Mouse (Mus musculus) spleen, postnatal 10 days (tissue): Measurements from ENCODE around the gene Gm21973.

Experiments
- DNase-seq, 2 experiments: peaks; one replicate each; pipeline ENCODE4 v3.0.0; 2021 to 2022; ENCODE audit warnings: low spot score in 2 of 2

Gene Gm21973

DNA sequence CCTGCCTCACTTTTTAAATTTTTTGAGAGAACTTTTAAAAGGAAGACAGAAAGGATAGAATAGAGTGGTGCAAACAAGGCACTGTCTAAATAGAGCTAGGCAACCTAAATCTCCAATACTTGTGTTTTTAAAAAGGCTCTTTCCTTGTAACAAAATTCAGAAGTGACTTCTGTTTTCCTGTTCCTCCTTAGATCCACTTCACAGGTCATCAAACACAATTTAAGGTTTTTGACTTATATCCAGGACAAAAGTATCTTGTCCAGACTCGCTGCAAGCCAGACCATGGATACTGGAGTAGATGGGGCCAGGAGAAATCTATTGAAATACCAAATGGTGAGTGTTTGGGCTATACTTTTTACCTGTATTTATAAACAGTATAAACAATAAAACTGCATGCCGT lies at the start of gene Gm21973:
Gm21973 (plus strand) TSS at position 301 of the 400 bp plus-strand sequence.
- DNase-seq, result no peak

DNA sequence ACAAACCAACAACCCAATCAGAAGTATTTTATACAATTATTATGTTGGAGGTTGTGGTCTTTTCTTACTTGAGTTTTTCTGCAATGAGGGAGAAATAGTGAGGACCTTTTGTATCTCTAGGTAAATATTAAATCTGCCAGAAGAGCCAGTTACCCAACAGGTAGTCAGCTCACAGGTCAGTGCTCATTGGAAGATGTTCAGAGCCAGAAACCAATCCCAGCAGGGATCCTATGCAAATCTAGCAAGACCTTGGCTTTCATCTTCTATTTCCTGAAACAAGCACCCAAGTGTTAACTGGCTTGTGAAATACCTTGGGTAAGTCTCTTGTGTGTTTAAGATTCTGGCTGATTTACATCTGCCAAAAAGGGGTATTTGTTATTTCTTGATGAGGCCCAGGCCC lies 48.8 kb upstream of the Gm21973 start:
- no peak for DNase-seq

DNA sequence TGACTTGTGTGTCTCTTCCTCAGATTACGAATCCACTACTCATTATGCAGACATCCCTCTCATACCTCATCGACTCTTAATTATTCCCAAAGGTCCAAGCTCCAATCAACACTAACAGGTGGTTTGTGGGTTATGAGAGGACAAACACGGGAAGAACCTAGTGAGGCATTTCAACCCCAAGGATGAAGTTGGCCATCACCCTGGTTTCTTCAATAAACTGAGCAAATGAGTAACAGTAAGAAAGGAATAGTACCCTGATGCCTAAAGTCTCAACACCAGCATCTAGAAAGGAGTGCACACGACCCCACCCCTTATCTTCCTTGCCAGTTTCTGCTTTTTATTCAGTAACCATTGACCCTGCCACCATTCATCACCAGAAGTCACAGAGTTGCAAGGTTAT lies 47.7 kb upstream of the Gm21973 start:
- no peak for DNase-seq

DNA sequence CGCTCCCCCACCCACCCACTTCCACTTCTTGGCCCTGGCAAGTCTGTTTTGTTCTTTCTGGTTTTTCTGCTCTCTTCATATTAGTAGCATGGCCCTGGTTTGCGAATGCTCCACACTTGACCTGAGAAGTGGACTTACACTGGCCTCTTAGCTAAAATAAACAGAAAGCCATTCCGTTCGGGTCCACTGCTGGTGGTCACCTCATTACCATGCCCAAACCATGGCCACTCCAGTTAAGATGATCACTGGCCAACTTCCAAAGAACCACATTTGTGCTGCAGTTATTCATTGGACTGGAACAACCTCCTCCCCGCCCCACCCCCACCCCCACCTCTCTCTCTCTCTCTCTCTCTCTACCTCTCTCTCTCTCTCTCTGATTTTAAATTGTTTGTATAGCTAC lies 43.6 kb upstream of the Gm21973 start:
- DNase-seq, result no peak

DNA sequence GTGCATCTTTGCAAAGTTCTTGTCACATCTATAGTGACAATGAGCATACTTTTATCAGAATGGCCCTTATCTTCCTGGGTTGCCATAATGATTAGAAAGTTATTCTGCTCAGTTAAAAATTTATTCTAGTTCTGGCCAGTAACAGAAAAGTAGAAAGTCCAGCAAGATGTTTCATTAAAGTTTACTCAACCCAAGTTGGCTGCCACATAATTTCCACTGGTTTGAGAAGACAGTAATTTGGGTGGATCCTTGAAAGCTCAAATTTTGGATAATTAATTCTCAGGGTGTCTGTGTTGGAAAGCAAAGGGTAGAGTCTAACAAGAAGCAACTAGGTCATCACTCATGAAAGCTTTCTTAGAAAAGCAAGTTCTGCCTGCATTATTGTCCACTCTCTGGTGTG lies 41.5 kb upstream of the Gm21973 start:
- DNase-seq, result no peak

DNA sequence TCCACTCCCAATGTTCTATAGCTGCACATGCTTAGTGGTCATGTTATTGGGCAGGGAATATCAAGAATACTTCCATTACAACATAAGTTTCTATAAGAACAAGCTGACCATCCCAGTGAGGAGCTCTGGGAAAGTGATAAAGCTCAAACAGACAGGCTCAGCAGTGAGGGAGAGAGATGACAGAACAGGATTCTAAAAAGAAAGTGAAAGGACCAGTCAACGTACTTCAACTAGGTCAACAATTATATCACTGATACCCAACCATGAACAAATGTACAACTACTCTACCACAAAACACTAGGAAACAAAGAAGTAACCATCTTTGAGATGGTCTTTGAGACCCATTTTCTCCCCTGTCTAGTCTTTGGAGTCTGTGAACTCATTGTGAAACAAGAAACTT lies 28.6 kb upstream of the Gm21973 start:
- no peak for DNase-seq

DNA sequence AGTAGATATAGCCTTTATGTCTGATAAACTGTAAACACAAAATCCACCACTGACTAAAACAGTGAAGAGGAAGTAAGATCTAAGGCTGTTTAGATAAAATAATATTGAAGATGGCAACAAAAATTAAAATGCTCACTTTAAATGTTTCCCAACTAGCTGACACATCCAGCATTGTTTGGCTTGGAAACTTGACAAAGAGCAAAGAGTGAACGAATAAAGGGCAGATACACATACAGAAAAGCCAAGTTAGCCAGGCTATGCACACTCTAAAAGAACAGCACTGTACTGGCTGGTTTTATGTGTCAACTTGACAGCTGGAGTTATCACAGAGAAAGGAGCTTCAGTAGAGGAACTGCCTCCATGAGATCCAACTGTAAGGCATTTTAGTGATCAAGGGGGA lies 27.1 kb upstream of the Gm21973 start:
- DNase-seq, result no peak

DNA sequence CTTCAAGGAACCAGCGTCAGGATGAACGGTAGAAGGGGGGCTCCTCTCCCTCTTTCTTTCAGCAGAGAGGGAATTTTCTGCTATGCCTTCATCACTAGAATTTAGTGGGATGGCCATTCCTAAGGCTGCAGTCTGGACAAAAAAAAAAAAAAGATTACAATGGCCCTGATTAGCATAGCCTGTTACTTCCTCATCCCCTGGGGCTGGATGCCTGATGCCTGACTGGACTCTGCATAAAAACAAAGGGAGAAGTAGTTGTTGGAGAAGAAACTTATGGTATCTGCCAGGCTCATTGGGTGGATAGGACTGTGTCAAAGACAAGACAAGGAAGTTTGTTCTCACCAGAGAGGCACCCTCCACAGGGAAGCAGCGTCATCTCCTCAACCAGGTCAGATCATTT lies 25.7 kb upstream of the Gm21973 start:
- no peak for DNase-seq

DNA sequence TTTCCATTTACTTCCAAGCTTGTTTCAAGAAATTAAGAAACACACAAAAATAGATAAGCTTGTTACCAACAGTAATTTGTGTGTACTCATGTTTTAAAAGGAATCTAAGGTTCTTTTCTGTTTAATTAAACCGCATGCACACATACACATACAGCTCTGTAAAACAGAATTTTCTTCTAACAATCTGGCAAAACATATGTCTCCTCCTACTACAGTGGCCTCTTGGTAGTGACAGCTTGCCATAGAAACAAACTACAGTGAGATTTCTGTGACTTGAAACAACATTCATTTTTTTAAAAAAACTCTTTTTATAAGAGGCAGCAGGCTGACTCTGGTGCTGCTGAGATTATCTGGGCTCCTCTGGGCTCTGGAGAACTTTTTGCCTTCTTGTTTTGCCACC lies 18.7 kb upstream of the Gm21973 start:
- DNase-seq, result no peak

DNA sequence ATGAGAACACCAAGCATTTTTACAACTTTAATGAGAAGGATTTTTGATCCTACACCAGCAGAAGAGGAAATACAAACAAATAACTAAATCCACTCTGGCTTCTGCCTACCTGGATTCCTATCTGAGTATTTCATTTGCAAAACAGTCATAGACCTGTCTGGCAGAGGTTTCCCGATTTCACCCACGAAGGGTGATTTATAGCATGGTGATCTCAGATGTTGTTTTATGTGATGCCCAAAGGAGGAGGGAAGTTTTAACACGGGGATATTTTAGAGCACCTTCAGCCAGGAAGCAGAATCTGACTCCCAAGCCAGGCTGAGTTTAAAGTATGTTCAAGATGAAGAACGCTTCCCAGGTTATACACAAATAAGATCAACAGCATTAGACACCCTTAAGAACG lies 13.4 kb upstream of the Gm21973 start:
- DNase-seq, result no peak

DNA sequence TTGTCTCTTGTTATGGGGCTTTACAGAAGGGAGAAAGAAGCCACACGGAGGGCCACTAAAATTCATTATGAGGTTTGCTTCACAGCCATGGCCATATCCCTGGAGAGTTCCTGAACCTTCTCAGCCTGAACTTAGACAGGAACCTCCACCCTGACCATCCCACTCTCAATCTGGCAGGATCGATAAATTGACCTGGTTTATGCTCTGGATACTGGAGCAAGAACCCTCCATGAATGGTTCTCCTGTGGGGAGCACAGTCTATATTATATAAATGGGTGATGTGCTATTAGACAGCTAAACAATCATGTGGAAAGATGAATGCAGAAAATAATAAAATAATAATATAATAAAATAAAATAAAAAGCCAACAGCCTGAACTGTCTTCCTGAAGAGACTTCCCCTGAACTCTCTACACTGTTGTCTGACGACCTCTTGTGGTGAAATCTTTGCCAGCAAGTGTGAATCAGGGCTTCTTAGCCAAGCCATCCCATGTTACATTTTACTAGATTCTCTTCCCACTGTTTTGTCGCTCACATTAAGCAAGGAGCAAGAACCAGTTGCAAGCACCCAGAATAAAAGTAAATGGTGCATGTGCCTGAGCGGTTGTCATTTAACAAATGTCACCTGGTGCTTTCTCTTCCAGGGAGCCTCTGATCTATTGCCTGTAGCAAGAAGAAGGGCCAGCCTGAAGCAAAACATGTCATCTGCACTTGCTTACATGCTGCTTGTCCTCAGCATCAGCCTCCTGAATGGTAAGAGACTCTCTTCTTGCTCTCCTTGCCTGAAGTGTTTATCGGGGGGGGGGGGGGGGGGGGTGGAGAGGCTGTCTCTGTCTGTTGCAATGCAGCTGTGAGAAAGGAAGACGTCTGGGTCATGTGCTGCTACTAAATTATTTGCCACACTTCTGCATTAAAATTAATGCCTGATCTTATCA lies 11.4 kb upstream of the Gm21973 start:
- DNase-seq, result peak in 1 of 2 experiments; percentile 52

DNA sequence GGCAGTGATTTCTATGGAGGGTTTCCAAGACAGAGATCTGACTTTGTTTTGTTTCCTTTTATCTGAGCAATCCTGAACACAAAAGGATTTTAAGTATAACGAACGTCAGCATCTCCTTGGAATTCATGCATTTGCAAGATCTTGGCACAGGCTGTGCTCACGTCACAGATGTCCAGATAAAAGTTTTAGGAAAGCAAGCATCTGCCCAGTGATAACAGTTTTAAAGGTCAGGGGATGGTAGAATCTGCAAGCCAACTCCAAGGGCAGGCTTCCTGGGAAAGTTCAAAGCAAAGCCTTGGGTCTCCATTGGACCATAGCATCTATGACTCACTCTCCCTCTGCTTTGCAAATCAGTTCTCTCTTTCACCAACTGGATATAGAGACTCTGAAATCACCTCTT lies 5.4 kb downstream of the Gm21973 start:
- no peak for DNase-seq

DNA sequence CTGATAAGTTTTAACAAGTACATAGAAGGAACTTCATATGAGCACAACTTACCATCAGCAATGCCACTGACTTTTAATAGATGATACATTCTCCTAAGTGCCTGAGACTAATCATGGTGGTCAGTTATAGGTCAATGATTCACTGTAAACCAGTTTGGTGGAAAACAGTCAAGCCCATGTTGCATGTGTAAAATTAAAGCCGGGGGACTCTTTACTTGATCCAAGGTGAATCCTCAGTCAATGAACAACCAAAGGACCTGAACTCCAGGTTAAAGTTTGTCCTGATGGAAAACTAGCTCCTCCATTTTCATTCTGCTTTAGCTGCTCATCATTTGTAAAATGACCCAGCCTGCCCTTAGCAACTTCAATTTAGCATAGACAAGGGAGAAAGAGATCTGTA lies 7.4 kb downstream of the Gm21973 start:
- no peak for DNase-seq

DNA sequence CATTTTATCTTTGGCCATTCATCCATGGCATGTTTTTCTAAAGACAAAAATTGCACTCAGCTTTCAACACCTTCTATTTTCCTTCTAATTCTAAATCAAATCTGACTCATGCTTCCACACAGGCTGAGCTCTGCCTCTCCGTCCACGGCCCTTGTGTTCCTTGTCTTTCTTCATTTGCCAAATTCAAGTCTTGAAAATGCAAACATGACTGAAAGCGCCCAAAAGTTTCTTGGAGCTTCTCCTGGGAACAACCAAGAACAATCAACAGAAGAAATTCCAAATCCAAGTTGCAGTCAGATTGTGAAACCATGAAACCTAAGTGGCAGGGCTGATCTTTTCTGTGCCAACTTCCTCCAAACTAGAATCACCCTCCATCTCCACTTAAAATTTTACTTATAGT lies 13.4 kb downstream of the Gm21973 start:
- no peak for DNase-seq

DNA sequence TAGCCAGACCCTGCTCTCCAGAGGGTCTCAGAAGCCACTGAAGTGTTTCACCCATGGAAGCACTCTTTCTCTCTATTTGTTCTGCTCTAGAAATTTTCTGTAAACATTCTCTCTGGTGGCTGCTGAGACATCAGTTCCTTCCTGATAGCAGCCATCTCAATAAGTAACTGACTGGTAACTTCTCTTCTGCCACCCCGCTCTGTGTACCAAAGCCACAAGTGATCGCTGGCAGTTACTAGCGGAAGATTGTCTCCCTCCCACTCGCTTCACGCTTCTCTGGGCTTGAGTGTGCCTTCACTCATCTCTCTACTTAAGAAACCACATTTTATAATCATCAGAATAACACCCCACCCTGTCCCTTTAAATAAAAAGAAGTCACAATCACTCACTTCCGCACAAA lies 21.9 kb downstream of the Gm21973 start:
- DNase-seq, result peak in 1 of 2 experiments; percentile 14

DNA sequence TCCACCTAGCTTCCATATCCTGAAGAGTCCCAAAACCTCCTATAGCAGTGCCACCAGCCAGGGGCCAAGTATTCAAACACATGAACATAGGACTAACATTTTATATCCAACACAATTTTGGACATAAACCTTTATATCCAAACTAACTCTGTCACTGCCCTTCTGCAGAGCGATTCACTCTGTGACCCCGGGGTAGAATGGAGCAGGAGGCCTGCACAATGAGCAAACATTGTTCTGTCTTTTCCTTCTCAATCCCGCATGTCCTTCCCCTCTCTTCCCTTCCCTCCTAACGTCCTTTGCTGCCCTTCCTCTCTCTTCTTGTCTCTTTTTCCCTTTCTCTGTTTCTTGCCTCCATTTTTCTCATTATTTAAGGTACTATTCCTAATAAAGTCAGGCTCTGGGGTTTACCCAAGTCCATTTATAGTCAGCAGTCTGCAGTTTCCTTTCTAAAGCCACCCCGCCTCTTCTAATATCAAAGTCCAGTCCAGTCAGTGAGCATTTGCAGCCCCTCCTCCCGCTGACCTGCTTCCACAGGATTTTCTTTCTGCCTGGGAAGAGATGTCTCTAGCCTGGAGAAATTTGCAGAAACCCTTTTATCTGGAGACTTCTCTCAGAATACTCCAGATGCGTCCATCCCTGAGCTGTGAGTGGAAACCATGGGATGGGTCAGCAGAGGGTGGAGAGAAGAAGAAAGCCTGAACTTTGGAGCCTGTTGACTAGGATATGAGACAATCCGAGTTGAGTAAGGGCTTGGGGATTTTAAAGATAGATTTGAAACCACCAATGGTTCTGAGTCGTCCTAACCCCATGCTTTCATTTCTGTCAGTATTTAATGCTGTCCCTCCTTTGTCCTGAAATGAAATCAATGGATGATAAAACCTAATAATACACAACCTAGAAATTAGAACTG lies 33.1 kb downstream of the Gm21973 start, which contains the start of gene Agxt2:
Agxt2 (plus strand) TSS at position 494 of the 910 bp plus-strand sequence.
- DNase-seq, result no peak

DNA sequence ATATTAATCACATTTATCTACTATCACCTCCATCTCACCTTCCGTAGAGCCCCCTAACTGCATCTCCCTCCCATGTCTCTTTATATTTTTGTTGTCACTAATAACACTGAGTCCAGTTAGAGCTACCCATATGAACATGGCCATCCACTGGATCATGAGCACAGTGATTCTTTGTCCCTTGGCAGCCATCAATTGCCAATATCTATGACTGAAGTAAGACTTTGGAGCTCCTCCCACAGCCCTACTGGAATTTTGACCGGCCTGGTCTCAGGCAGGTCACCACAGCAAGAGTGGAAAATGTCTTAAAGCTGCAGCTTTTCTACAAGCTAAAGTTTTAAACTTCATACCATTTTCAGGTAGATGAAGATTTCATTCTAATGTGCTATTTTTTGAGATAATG lies 41.2 kb downstream of the Gm21973 start:
- DNase-seq, result no peak

DNA sequence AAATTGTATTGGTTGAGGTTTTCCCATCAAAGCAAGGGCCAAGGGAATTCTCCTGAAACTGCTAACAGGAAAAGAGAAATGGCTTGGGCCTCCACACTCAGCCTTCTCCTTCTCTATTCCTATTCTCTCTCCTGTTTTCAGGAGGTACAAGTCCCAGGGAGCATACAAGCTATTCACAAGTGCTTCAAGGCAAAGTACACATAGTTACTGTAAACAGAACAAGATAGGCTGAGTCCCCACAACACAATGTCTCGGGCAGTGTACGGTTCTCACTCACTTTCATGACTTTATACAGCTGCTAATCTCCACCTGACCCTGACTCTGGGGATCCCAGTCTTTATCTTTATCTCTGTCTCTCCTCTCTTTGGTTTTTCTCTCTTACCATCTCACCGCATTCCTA lies 50.2 kb downstream of the Gm21973 start:
- no peak for DNase-seq

DNA sequence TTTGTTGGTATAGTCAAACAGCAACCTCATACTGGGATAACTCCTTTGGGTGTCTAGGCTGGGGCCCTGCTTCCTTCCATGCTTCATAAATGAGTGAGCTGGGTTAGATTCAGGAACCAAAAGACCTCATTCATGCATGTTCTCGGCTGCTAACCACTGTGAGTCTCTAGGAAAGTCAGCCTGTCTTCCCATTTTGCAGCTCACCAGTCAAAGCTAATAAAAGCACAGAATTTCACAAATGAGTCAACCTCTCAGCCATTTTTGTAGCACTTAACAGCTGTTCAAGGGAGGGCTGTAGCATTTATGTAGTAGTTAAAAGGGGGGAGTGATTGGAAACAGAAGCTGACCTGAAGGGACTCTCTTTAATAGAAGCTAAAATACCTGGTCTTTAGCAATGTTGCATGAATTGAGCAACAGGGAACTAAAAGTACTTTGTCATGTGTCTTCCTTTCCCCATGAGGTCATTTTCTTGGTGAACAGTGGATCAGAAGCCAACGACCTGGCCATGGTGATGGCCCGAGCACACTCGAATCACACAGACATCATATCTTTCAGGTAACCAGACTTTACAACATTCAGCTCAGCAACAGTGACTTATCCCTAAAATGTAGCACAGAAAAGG lies 53.3 kb downstream of the Gm21973 start:
- DNase-seq, result no peak

DNA sequence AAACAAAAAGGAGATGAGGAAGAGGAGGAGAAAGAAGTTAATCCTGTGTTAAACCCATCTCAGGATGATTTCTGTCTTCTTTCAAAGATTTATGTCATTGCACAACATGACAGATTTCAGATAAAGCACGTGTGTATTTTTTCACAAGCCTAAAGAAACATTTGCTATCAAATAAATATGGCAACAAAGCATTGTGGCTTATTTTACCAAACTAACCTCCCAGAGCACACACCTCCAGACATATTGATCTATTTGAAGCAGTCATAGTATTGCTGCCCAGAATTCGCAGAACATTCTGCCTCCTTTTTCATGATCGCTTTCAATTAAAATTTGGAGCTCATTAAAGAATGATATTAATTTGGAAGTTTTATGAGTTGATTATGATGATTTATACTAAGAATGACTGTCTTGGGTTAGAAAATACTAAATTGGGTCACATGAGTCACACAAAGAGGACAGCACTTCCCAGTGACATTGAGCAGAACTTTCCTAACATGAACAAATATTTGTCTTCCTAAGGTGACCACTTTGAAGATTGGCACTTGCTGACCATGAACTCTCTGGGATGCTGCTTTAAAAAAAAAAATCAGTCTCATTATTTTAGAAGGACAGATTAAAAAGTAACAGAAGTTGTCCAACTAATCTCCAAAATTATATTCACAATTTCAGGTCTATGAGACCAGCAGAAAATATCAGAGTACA lies 54.7 kb downstream of the Gm21973 start:
- no peak for DNase-seq

DNA sequence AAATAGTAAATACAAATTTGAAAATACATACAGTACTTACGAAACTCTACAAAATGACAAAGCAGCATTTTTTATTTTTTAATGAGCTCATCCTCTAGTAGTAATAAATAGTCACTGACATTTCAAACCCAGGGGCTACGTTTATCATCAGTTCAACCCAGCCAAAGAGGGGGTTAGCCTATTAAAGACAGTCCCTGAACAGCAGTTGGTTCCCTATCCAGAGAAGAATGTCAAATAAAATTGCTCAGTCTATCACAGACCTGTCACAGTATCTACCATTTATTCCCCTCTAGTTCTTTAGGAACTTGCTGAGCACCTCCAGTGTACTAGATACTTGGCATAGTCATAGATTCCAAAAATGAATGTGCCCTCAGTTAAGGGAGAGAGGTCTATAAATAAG lies 62.1 kb downstream of the Gm21973 start:
- no peak for DNase-seq

DNA sequence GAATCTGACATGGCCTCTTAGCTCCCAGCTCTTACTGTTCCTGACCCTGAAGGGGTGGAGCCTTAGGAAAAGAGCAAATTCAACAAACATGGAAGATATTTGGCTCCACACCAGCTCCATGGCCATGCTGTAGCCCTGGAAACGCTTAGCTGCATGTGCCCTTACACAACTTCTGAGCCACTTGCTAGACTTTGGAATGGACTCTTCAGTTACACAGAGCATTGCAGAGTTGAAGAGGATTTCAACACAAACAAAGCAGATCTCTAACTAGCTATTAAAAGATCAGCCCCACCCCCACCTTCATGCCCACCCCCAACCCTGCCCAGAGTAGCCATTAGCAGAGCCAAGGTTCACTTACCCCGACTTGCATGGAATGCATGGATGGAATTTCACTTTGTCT lies 74.6 kb downstream of the Gm21973 start:
- DNase-seq, result no peak
